Mouse (Mus musculus) gastrocnemius, postnatal 10 days (tissue): ENCODE measurements at regions not wholly inside any gene's neighbourhood (a gene's known extent, or its start where the extent isn't known, plus 50 kb on each side); places are given as distances from the start of the nearest gene placed in this dataset.

Source experiments
- DNase-seq: peaks from one replicate; pipeline ENCODE4 v3.0.0; 2021; ENCODE audit warnings: mixed read lengths

GRCm38 (mm10) chr15:62334256-62335009, 1411.6 kb upstream of the A1bg start:
- DNase-seq = no peak

GRCm38 (mm10) chr15:62332129-62332528, 1409.3 kb upstream of the A1bg start:
- DNase-seq = no peak

GRCm38 (mm10) chr15:62331138-62331800, 1408.5 kb upstream of the A1bg start:
- DNase-seq = no peak

- no peak for DNase-seq
These were observed 1406.1 kb upstream of the A1bg start for GRCm38 (mm10) chr15:62328920-62329319.

- peak; percentile 8 for DNase-seq
These were observed 1405.6 kb upstream of the A1bg start for GRCm38 (mm10) chr15:62328305-62328881.

GRCm38 (mm10) chr15:62327481-62327880, 1404.7 kb upstream of the A1bg start:
- no peak for DNase-seq

GRCm38 (mm10) chr15:62326524-62326923, 1403.7 kb upstream of the A1bg start:
- no peak for DNase-seq

- no peak for DNase-seq
These were observed 1402.9 kb upstream of the A1bg start for GRCm38 (mm10) chr15:62325451-62326290.

GRCm38 (mm10) chr15:62320966-62321365, 1398.2 kb upstream of the A1bg start:
- DNase-seq = no peak

- no peak for DNase-seq
These were observed 1391.6 kb upstream of the A1bg start for GRCm38 (mm10) chr15:62314449-62314848.

GRCm38 (mm10) chr15:62302233-62302632, 1379.4 kb upstream of the A1bg start:
- no peak for DNase-seq

GRCm38 (mm10) chr15:62301567-62301966, 1378.8 kb upstream of the A1bg start:
- DNase-seq = no peak

GRCm38 (mm10) chr15:62297138-62297537, 1374.3 kb upstream of the A1bg start:
- no peak for DNase-seq

- DNase-seq = peak; percentile 26
These were observed 1372.6 kb upstream of the A1bg start for GRCm38 (mm10) chr15:62295233-62295927.

- no peak for DNase-seq
These were observed 1372.0 kb upstream of the A1bg start for GRCm38 (mm10) chr15:62294786-62295185.

- DNase-seq = no peak
These were observed 1370.1 kb upstream of the A1bg start for GRCm38 (mm10) chr15:62292876-62293275.

GRCm38 (mm10) chr15:62290687-62291086, 1367.9 kb upstream of the A1bg start:
- DNase-seq = no peak

- DNase-seq = no peak
These were observed 1364.1 kb upstream of the A1bg start for GRCm38 (mm10) chr15:62286666-62287655.

- no peak for DNase-seq
These were observed 1362.1 kb upstream of the A1bg start for GRCm38 (mm10) chr15:62284606-62285531.
